Mouse (Mus musculus) thymus, adult 2 months (tissue): ENCODE measurements at regions not wholly inside any gene's neighbourhood (a gene's known extent, or its start where the extent isn't known, plus 50 kb on each side); places are given as distances from the start of the nearest gene placed in this dataset.

Experiments
- CTCF ChIP-seq: fragments of 200-500 bp; IDR thresholded peaks from 2 replicates; pipeline ENCODE4 v1.5.1; 2012; ENCODE audit warnings: mild to moderate bottlenecking, control low read depth, low read length, moderate library complexity, borderline replicate concordance; ENCODE audit not compliant: control insufficient read depth, poor library complexity, insufficient read depth; ENCODE audit errors: extremely low read depth
- POLR2A ChIP-seq: fragments of 200-500 bp; IDR thresholded peaks from 2 replicates; pipeline ENCODE4 v1.6.1; 2012; ENCODE audit warnings: mild to moderate bottlenecking, low read length, control low read depth, moderate library complexity; ENCODE audit not compliant: control insufficient read depth, poor library complexity, insufficient read depth; ENCODE audit errors: extremely low read depth

DNA sequence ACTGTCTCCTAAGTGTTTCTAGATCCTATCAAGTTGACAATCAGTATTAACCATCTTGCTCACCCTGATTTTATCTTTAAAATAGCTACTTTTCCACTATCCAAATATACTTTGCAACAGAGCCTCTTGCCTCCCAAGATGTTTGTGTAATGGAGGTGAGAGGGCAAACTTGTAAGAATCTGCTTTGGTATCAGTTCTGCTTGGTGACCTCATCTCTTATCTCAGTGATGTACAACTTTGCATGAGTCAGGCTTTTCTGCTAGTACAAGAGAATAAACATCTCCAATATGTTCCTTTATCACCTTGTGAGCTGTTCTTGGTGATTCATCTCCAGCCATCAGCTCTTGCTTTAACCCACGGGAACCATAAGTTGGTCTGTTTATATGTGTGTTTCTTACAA lies 82.1 kb downstream of the Foxb1 start:
- TF ChIP-seq CTCF (no peak), POLR2A (no peak)
